Mouse (Mus musculus) fat pad, adult 2 months (tissue): Measurements from ENCODE around the gene Scel.
"Not testable (repeated sequence)": the region's sequence is repeated elsewhere in the genome, so short reads cannot be mapped to it uniquely, and the experiment has no call there.

Source experiments
- DNase-seq: peaks from one replicate; pipeline ENCODE4 v3.0.0-alpha.2; 2011; ENCODE audit warnings: low read depth, low spot score; ENCODE audit errors: extremely low read depth

Scel gene

GRCm38 (mm10) chr14:103512802-103513472 is at the start of gene Scel:
Scel (plus strand) TSS chr14:103513342.
- DNase-seq = no peak

- DNase-seq = no peak
These were observed 44.3 kb upstream of the Scel start for GRCm38 (mm10) chr14:103468691-103469463.

GRCm38 (mm10) chr14:103469464-103470015 is 43.6 kb upstream of the Scel start:
- DNase-seq = no peak

GRCm38 (mm10) chr14:103471074-103471778 is 41.9 kb upstream of the Scel start:
- no peak for DNase-seq

- no peak for DNase-seq
These were observed 41.2 kb upstream of the Scel start for GRCm38 (mm10) chr14:103471806-103472553.

GRCm38 (mm10) chr14:103472554-103472905 is 40.6 kb upstream of the Scel start:
- DNase-seq = no peak

- DNase-seq = no peak
These were observed 37.8 kb upstream of the Scel start for GRCm38 (mm10) chr14:103475312-103475711.

GRCm38 (mm10) chr14:103476232-103476631 is 36.9 kb upstream of the Scel start:
- DNase-seq = not testable (repeated sequence)

GRCm38 (mm10) chr14:103477281-103477680 is 35.9 kb upstream of the Scel start:
- DNase-seq = no peak

GRCm38 (mm10) chr14:103477959-103478358 is 35.2 kb upstream of the Scel start:
- DNase-seq = no peak

- DNase-seq = no peak
These were observed 33.7 kb upstream of the Scel start for GRCm38 (mm10) chr14:103479446-103479845.

GRCm38 (mm10) chr14:103481514-103481913 is 31.6 kb upstream of the Scel start:
- DNase-seq = no peak

- no peak for DNase-seq
These were observed 27.5 kb upstream of the Scel start for GRCm38 (mm10) chr14:103485671-103486070.

GRCm38 (mm10) chr14:103486974-103487373 is 26.2 kb upstream of the Scel start:
- DNase-seq = no peak

GRCm38 (mm10) chr14:103488659-103489058 is 24.5 kb upstream of the Scel start:
- DNase-seq = no peak

- DNase-seq = no peak
These were observed 14.9 kb upstream of the Scel start for GRCm38 (mm10) chr14:103498199-103498598.

- no peak for DNase-seq
These were observed 14.5 kb upstream of the Scel start for GRCm38 (mm10) chr14:103498613-103499012.

- DNase-seq = no peak
These were observed 14.1 kb upstream of the Scel start for GRCm38 (mm10) chr14:103499060-103499459.

- DNase-seq = no peak
These were observed 12.8 kb upstream of the Scel start for GRCm38 (mm10) chr14:103500309-103500708.

- DNase-seq = no peak
These were observed 12.2 kb upstream of the Scel start for GRCm38 (mm10) chr14:103500941-103501340.

- DNase-seq = no peak
These were observed 8.6 kb upstream of the Scel start for GRCm38 (mm10) chr14:103504514-103504913.
